Mouse (Mus musculus) C2C12 (cell line): Measurements from ENCODE around the gene Tmem121b.

Experiments used
- CEBPB ChIP-seq: IDR thresholded peaks from one replicate; pipeline ENCODE4 v1.6.1; 2011; ENCODE audit warnings: low read depth, mild to moderate bottlenecking, control low read depth, moderate library complexity
- CTCF ChIP-seq: IDR thresholded peaks from one replicate; pipeline ENCODE4 v1.5.1; 2011; ENCODE audit not compliant: control insufficient read depth, insufficient read depth, insufficient read length
- MAX ChIP-seq: IDR thresholded peaks from one replicate; pipeline ENCODE4 v1.6.1; 2011; ENCODE audit warnings: mild to moderate bottlenecking, control low read depth
- MYOD1 ChIP-seq: IDR thresholded peaks from one replicate; pipeline ENCODE4 v1.6.1; 2011; ENCODE audit warnings: low read depth; ENCODE audit not compliant: control insufficient read depth, insufficient read length
- MYOG ChIP-seq: IDR thresholded peaks from one replicate; pipeline ENCODE4 v1.6.1; 2011; ENCODE audit not compliant: control insufficient read depth, insufficient read length; ENCODE audit errors: extremely low read depth
- USF1 ChIP-seq: IDR thresholded peaks from one replicate; pipeline ENCODE4 v1.6.1; 2011; ENCODE audit warnings: low read depth, mild to moderate bottlenecking, control low read depth, moderate library complexity

DNA sequence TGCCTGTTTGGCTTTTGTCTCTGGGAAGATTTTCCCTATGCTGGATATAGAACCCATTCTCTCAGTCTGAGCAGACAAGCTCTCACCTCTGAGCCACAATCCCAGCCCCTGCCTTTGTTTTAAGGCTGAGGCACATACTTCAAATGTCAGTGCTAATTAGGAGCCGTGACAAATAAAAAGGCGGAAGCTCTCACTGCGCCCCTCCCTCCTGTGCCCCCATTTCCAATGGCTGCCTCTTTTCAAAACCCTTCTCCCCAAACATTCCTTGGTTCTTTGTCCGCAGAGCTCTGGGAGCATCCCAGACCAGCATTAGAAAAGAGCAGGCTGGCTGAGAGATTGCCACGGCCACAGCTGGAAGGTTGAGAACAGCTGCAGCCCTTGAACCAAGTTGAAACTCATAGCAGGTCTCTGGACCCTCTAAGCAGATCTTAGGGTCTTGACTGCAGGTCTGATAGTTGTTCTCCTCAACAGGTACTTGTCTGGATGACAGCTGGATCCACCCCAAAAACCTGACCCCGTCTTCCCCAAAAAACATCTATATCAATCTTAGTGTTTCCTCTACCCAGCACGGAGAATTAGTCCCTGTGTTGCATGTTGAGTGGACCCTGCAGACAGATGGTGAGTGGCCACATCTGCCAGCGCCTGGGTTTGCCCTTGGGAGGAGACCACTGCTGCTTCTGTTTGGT is 21.0 kb downstream of the Tmem121b start:
- TF ChIP-seq CTCF, result no peak
- no peak for TF ChIP-seq MYOG
- TF ChIP-seq USF1, result no peak
- no peak for TF ChIP-seq MAX
- TF ChIP-seq CEBPB, result no peak
- no peak for TF ChIP-seq MYOD1
